Mouse (Mus musculus) kidney, embryonic 14.5 days (tissue): Measurements from ENCODE around the gene Mtcl1. TPM values are rescaled to one million over a fixed set of nuclear protein-coding genes. Genes with fewer than 3 reads are reported as not detected.

Experiments
- ATAC-seq: fragments of 200-750 bp; cut with Nextera tagmentation; 2 replicates; pipeline ENCODE4 v1.8.0; 2017; ENCODE audit warnings: moderate number of reproducible peaks, mild to moderate bottlenecking, moderate TSS enrichment, moderate library complexity; ENCODE audit not compliant: low FRiP score, low TSS enrichment
- H3K27ac ChIP-seq: fragments of 300-500 bp; sonication (generic); 2 replicates; pipeline ENCODE4 v1.5.1; 2014; ENCODE audit warnings: low read depth, mild to moderate bottlenecking, low read length, moderate library complexity, mixed read lengths
- H3K27me3 ChIP-seq: fragments of 300-500 bp; sonication (generic); 2 replicates; pipeline ENCODE4 v1.6.1; 2014; ENCODE audit warnings: mild to moderate bottlenecking, low read length; ENCODE audit not compliant: control insufficient read depth, insufficient read depth
- H3K36me3 ChIP-seq: fragments of 300-500 bp; sonication (generic); 2 replicates; pipeline ENCODE4 v1.6.1; 2014; ENCODE audit warnings: low read length, mixed read lengths; ENCODE audit not compliant: control insufficient read depth, insufficient read depth
- H3K4me1 ChIP-seq: fragments of 300-500 bp; sonication (generic); 2 replicates; pipeline ENCODE4 v1.6.1; 2014; ENCODE audit warnings: low read length, mixed read lengths; ENCODE audit not compliant: control insufficient read depth, insufficient read depth
- H3K4me2 ChIP-seq: fragments of 300-500 bp; sonication (generic); replicated peaks from 2 replicates; pipeline ENCODE4 v1.6.1; 2014; ENCODE audit warnings: low read depth, mild to moderate bottlenecking, low read length
- H3K4me3 ChIP-seq: fragments of 300-500 bp; sonication (generic); 2 replicates; pipeline ENCODE4 v1.5.1; 2014; ENCODE audit warnings: mild to moderate bottlenecking, low read length
- H3K9ac ChIP-seq: fragments of 300-500 bp; sonication (generic); 2 replicates; pipeline ENCODE4 v1.6.1; 2014; ENCODE audit warnings: low read depth, mild to moderate bottlenecking, low read length, moderate library complexity
- H3K9me3 ChIP-seq: fragments of 300-500 bp; sonication (generic); 2 replicates; pipeline ENCODE4 v1.6.1; 2016; ENCODE audit warnings: low read length; ENCODE audit not compliant: control insufficient read depth
- WGBS: fragments of 180-500 bp; shearing (Covaris S2); extraction: QIAGEN DNeasy Blood & Tissue Kit; methylation state at CpG from one replicate; pipeline ENCODE4 v1.1.7; 2014; 5-methylcytosine and 5-hydroxymethylcytosine counted together
- polyA plus RNA-seq: library from polyadenylated mRNA; unstranded; fragments of >200 nt; fragmentation: Nextera tagmentation; extraction: Ambion mirVana; gene quantifications from 2 replicates; pipeline ENCODE4 v1.2.1, GENCODE M21; 2014

Gene Mtcl1
- polyA plus RNA-seq, 1 experiment from 2014 or later: 6.8 TPM

DNA sequence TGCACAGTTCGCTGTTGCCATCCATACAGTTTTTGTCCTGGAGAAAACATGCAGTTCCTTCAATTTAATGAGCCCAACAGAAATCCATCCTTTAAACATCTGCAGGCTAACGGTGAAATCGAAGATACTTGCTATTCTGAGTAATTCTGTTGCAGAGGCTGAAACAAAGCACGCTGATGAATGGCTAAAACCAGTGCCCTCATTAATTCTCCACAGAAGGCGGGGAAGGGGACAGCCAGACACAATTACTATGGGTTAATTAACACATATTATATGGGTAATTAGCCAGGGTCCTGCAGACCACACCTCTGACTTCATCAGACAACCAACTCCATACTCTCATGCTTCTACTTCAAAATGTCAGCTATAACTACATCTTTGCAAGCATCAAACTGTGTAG, 32.2 kb downstream of the Mtcl1 start:
- peaks cover 32% of the 10 kb centered on the region for H3K4me1 ChIP-seq
- H3K36me3 ChIP-seq: no peaks in the 10 kb centered on the region
- ATAC-seq: no peak; the same call in 1 of the 2 replicates
- peak overlapping the region; percentile 22; the same call in 1 of the 2 replicates for H3K4me3 ChIP-seq
- H3K9me3 ChIP-seq: no peaks in the 10 kb centered on the region
- H3K27ac ChIP-seq: peak overlapping the region; percentile 78; the same call in 1 of the 2 replicates
- H3K9ac ChIP-seq: no peak overlapping the region; the same call in 1 of the 2 replicates
- peak overlapping the region; percentile 44 for H3K4me2 ChIP-seq
- 14% methylated on average over 5 of the region's 5 CpGs for WGBS
- no peaks in the 10 kb centered on the region for H3K27me3 ChIP-seq

DNA sequence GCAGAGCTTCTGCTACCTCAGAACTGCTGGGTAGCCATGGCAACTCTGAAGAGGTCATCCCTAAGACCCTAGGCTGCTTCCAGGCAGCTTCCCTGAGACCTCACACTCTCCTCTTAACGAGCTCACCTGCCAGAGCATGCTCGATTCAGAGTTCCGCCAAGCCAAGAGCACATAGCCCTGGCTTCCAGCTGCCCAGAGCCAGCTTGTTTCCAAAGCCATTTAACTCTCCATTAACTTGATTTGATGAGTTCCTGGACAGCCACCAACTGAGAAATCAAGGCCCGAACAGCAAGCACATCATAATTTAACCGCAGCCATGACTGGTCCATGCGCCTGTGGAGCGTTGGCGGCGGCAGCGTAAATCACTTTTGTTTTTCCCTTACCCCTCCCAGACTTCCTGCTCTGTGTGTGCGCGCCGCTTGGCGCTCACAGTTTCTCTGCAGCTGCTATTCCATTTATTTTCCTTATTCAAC, 32.7 kb downstream of the Mtcl1 start:
- ATAC-seq: peak; percentile 69
- no peak overlapping the region; the same call in 1 of the 2 replicates for H3K9ac ChIP-seq
- peak overlapping the region; percentile 44 for H3K4me2 ChIP-seq
- peak overlapping the region; percentile 22 for H3K4me3 ChIP-seq
- WGBS: 3% methylated on average over 14 of the region's 14 CpGs
- no peaks in the 10 kb centered on the region for H3K9me3 ChIP-seq
- peaks cover 36% of the 10 kb centered on the region for H3K4me1 ChIP-seq
- H3K27me3 ChIP-seq: no peaks in the 10 kb centered on the region
- no peaks in the 10 kb centered on the region for H3K36me3 ChIP-seq
- H3K27ac ChIP-seq: peak overlapping the region; percentile 78; the same call in 1 of the 2 replicates

DNA sequence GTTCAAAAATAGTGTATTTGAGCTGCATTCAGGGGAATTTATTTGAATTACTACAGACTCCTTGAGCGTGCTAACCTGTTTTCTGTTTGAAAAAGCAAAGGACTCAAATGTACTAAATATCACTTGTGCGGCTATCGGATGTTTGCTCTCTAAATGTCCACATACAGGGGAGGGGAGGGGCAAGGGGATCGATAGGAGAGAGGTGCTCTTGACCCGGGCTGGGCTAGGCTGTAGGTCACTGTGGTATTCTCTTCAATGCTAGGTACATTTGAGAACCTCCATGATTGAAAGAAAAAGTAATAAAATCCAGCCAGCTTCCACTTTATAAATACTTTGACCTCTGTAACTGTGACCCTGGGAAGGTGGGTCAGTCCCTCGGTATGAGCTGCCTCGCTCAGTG, 33.1 kb downstream of the Mtcl1 start:
- Histone ChIP-seq H3K4me1 (peaks cover 36% of the 10 kb centered on the region), H3K9ac (no peak overlapping the region), H3K9me3 (no peaks in the 10 kb centered on the region), H3K4me3 (peak overlapping the region; percentile 22), H3K27ac (peak overlapping the region; percentile 78; the same call in 1 of the 2 replicates), H3K36me3 (no peaks in the 10 kb centered on the region), H3K4me2 (peak overlapping the region; percentile 44), H3K27me3 (no peaks in the 10 kb centered on the region)
- WGBS: 23% methylated on average over 7 of the region's 7 CpGs
- peak; percentile 7; the same call in 1 of the 2 replicates for ATAC-seq

DNA sequence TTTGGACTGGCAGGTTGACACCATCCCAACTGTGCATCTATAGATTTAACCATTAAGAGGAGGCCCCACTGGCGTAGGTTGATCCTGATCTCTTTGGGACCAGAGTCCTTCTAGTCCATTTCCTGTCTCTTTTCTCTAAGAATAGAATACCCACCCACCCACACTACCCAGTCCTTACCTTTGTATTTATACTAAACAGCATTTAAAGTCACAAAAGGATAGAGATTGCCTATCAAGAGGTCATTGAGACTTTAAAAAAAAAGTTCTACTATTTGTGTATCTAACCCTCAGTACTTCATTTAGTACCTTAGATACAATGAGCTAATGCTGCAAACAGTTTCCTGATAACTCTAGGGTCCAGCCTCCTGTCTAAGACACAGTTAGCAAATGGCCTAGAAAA, 35.2 kb downstream of the Mtcl1 start:
- no peak for ATAC-seq
- no peak overlapping the region for H3K4me2 ChIP-seq
- H3K27me3 ChIP-seq: no peaks in the 10 kb centered on the region
- no peak overlapping the region for H3K4me3 ChIP-seq
- H3K4me1 ChIP-seq: peaks cover 36% of the 10 kb centered on the region
- WGBS: 92% methylated on average over 1 of the region's 1 CpGs
- H3K9ac ChIP-seq: no peak overlapping the region
- no peaks in the 10 kb centered on the region for H3K9me3 ChIP-seq
- no peak overlapping the region for H3K27ac ChIP-seq
- H3K36me3 ChIP-seq: no peaks in the 10 kb centered on the region

DNA sequence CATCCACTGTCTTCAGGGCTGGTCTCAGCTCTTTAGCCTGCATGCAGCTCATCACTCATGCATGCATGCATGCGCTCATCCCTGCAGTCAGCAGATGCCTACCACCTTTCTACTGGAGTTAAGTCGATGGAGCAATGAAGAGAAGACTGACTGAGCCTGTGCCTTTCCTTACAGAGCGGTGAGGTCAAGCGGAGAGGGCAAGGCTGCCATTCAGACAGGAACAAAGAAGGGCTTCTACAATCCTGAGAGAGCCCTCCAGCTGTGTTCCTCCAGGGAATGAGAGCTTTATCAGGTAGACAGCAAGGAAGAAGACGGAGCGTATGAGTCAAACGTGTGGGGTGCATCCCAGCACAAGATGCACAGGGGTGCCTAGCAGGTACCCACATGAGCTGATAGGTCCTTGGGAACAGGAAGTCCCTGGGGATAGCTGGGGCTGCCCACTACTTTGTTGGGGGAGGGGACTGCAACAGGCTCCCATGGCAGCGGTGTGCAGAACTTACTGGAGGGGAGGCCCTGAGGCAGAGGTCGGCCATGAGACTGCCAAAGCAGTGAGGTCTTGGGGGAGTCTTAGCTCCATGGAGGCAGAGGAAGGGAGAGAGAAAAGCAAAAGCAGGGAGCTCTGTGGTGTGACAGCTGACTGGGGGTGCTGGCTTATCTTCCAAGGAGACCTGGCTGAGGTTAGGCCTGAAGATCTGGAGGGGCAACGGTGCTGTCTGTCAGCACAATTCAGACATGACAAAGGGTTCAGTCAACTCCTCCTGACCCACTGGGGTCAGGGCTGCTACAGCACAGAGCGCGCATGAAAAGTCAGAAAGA, 37.2 kb downstream of the Mtcl1 start:
- H3K36me3 ChIP-seq: no peaks in the 10 kb centered on the region
- H3K4me1 ChIP-seq: peaks cover 25% of the 10 kb centered on the region
- no peak overlapping the region for H3K4me3 ChIP-seq
- 34% methylated on average over 12 of the region's 12 CpGs for WGBS
- H3K27ac ChIP-seq: no peak overlapping the region; the same call in 1 of the 2 replicates
- peak; percentile 34; the same call in 1 of the 2 replicates for ATAC-seq
- H3K9ac ChIP-seq: no peak overlapping the region
- H3K4me2 ChIP-seq: no peak overlapping the region
- no peaks in the 10 kb centered on the region for H3K9me3 ChIP-seq
- no peaks in the 10 kb centered on the region for H3K27me3 ChIP-seq

DNA sequence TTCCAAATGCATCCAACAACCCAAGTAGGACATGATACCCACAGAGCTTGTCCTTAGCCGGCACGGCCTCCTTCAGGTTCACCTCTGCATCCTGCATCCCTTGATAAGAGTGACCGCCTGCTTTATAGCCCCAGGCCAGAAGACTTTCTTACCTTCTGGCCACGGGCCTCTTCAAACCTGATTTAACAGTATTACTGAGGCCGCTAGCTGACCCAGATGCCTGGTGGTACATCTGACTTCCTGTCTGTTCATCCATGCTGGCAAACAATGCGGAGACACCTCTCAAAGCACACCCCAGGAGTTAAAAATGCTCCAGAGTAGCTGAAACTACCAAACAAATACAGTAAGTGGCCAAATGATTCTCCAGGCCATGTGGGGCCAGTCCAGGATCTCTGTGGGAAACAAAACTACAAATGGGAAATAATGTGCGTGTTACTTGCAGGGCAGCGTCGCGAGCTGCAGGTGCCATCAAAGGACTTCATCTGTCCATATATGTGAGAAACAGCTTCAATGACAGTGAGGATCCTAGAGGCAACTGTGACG, 38.6 kb downstream of the Mtcl1 start:
- H3K4me1 ChIP-seq: peaks cover 18% of the 10 kb centered on the region
- whole genome bisulfite sequencing: 90% methylated on average over 11 of the region's 11 CpGs

DNA sequence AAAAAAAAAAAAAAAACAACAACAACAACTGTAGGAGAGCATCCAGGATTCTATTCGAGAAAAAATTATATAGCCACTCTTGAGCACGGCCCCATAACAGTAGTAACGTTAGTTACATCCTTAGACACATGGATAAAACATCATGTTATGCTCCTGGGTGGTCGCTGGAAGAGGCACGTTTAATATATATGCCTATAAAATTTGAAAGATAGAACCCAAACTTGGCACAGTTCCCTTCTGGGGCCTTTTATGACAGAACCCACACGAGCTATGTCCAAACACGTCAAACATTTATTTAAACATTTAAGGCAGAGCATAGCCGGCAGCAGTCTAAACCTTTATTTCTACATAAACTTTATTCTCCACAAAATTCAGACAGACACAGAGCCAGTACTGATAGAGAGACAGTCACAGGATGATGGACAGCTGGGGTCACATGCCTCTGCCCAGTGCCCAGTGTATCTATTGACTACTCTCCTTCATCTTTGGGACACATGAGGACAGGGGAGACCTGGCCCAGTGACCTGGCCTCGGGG, 40.4 kb downstream of the Mtcl1 start:
- H3K4me2 ChIP-seq: no peak overlapping the region
- H3K9ac ChIP-seq: no peak overlapping the region
- H3K9me3 ChIP-seq: no peaks in the 10 kb centered on the region
- H3K27ac ChIP-seq: no peak overlapping the region
- H3K4me3 ChIP-seq: no peak overlapping the region
- no peak for ATAC-seq
- H3K4me1 ChIP-seq: peaks cover 27% of the 10 kb centered on the region
- WGBS: 65% methylated on average over 9 of the region's 9 CpGs
- no peaks in the 10 kb centered on the region for H3K36me3 ChIP-seq
- no peaks in the 10 kb centered on the region for H3K27me3 ChIP-seq

More for the DNA sequence above, 38.6 kb downstream of the Mtcl1 start:
- no peaks in the 10 kb centered on the region for H3K9me3 ChIP-seq
- no peaks in the 10 kb centered on the region for H3K36me3 ChIP-seq
- no peak overlapping the region for H3K4me3 ChIP-seq
- H3K27me3 ChIP-seq: no peaks in the 10 kb centered on the region
- ATAC-seq: no peak
- H3K4me2 ChIP-seq: no peak overlapping the region
- no peak overlapping the region for H3K9ac ChIP-seq
- no peak overlapping the region for H3K27ac ChIP-seq

DNA sequence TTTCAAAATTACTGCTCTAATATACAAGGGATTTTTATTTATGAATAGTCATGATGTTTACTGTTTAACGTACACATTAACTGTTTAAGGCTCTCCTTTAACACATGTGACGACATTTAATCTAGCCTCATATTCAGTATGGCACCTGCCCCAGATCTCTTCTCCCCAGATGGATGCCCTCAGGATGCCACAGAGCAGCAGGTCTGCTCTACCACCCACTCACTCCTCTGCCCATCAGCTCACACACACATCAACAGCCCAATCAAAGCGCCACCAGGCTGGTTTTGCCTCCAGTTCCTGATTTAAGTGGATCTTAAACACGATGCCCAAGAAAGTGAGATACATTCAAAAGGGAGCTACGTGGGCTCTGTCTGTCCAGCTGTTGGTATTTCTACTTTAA, 41.1 kb downstream of the Mtcl1 start:
- Histone ChIP-seq H3K4me1 (peaks cover 26% of the 10 kb centered on the region), H3K27me3 (no peaks in the 10 kb centered on the region), H3K36me3 (no peaks in the 10 kb centered on the region), H3K4me2 (no peak overlapping the region), H3K9me3 (no peaks in the 10 kb centered on the region), H3K4me3 (no peak overlapping the region), H3K27ac (no peak overlapping the region), H3K9ac (no peak overlapping the region)
- WGBS: 91% methylated on average over 5 of the region's 5 CpGs
- no peak for ATAC-seq

DNA sequence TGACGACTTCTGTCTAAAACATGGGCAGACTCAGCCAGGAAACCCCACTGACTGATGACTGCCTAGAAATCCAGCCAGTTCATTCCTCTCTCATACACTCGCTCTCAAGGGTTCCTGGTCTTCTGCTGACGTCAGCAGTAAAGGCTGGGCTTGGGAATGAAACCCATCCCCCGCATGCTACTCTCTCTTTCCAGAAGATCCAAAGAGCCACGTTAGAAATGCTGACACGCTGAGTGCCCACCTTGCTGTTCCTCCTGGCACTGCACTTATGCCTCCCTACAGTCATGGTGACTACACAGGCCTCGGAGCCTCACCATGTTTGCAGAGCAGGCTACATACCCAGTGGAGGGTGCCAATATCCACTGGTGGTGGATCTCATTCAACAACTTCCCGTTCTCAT, 41.7 kb downstream of the Mtcl1 start:
- H3K4me3 ChIP-seq: no peak overlapping the region
- H3K27me3 ChIP-seq: no peaks in the 10 kb centered on the region
- no peak overlapping the region for H3K9ac ChIP-seq
- H3K4me2 ChIP-seq: no peak overlapping the region
- 69% methylated on average over 8 of the region's 8 CpGs for WGBS
- H3K27ac ChIP-seq: no peak overlapping the region
- H3K4me1 ChIP-seq: peaks cover 23% of the 10 kb centered on the region
- ATAC-seq: no peak
- H3K9me3 ChIP-seq: no peaks in the 10 kb centered on the region
- no peaks in the 10 kb centered on the region for H3K36me3 ChIP-seq
